27 mouse cellular contexts compared by ENCODE assay signal in genomic region chr3:41154402-41154801, GRCm38 (mm10).
DNase-seq lines count a peak whose midpoint lies in the region; ATAC-seq and TF ChIP-seq lines count a peak whose summit lies in the region.
"Had no signal": no experiment of that assay in that cellular context is flagged by ENCODE, and none has a peak within 500 bp of the region (broad histone marks: within the 10 kb centered on the region; RNA-seq: fewer than 3 reads in every experiment).

No protein-coding gene starts in this region.

- H3K27ac ChIP-seq in forebrain, embryonic 15.5 days (replicated peaks) = peak overlapping the region; percentile 50; the same call in 1 of the 2 replicates
- no peak overlapping the region for H3K27ac ChIP-seq in forebrain, postnatal 0 days (ENCODE audit: low read depth, low read length)
- no peak overlapping the region for H3K27ac ChIP-seq in intestine, embryonic 14.5 days (ENCODE audit: low read depth)
- H3K27ac ChIP-seq in intestine, embryonic 16.5 days (ENCODE audit: low read length) = no peak overlapping the region
- no peak overlapping the region for H3K27ac ChIP-seq in liver, postnatal 0 days (ENCODE audit: low read depth)
- no peak overlapping the region for H3K27ac ChIP-seq in liver, embryonic 12.5 days
- H3K27ac ChIP-seq: embryonic facial prominence, embryonic 13.5 days; embryonic facial prominence, embryonic 15.5 days; forebrain, embryonic 10.5 days; forebrain, embryonic 12.5 days had no signal

- WGBS in forebrain, embryonic 15.5 days = 75% methylated on average over 1 of the region's 1 CpGs
- 73% methylated on average over 1 of the region's 1 CpGs for WGBS in forebrain, postnatal 0 days
- 64% methylated on average over 1 of the region's 1 CpGs for WGBS in intestine, embryonic 14.5 days
- 65% methylated on average over 1 of the region's 1 CpGs for WGBS in intestine, embryonic 16.5 days
- WGBS in liver, postnatal 0 days (ENCODE audit: insufficient replicate concordance) = 26% methylated on average over 1 of the region's 1 CpGs
- 50% methylated on average over 1 of the region's 1 CpGs for WGBS in liver, embryonic 12.5 days (ENCODE audit: insufficient replicate concordance)

- no peaks in the 10 kb centered on the region for H3K9me3 ChIP-seq in forebrain, embryonic 15.5 days
- H3K9me3 ChIP-seq in forebrain, postnatal 0 days (ENCODE audit: low read length) = no peaks in the 10 kb centered on the region
- H3K9me3 ChIP-seq in intestine, embryonic 14.5 days (ENCODE audit: control insufficient read depth, low read length) = no peaks in the 10 kb centered on the region
- no peaks in the 10 kb centered on the region for H3K9me3 ChIP-seq in intestine, embryonic 16.5 days (ENCODE audit: control insufficient read depth, low read length)
- H3K9me3 ChIP-seq in liver, postnatal 0 days (ENCODE audit: low read length) = no peaks in the 10 kb centered on the region
- H3K9me3 ChIP-seq in liver, embryonic 12.5 days (replicated peaks) = no peaks in the 10 kb centered on the region
- H3K9me3 ChIP-seq: embryonic facial prominence, embryonic 13.5 days; embryonic facial prominence, embryonic 15.5 days; forebrain, embryonic 10.5 days; forebrain, embryonic 12.5 days; G1E had no signal

- no peak for DNase-seq in forebrain, postnatal 0 days
- peak; percentile 13 for DNase-seq in intestine, embryonic 14.5 days (ENCODE audit: low spot score)
- no peak for DNase-seq in liver, postnatal 0 days
- DNase-seq: adrenal gland, adult 2 months; adrenal gland, postnatal 10 days; adrenal gland, postnatal 25 days; B cell, adult 2 months; cerebellum, adult 11 months; cerebellum, adult 18-20 months; cerebellum, adult 8-10 months; cerebellum, adult 9-11 months; cerebellum, postnatal 14 days; cerebellum, postnatal 36 days; embryo, embryonic 11 days had no signal

- H3K9ac ChIP-seq in forebrain, embryonic 15.5 days (replicated peaks) = no peak overlapping the region
- H3K9ac ChIP-seq in forebrain, postnatal 0 days = no peak overlapping the region
- no peak overlapping the region for H3K9ac ChIP-seq in intestine, embryonic 14.5 days (ENCODE audit: low read length)
- H3K9ac ChIP-seq in intestine, embryonic 16.5 days (ENCODE audit: low read depth, low read length) = no peak overlapping the region
- H3K9ac ChIP-seq in liver, postnatal 0 days (replicated peaks) = no peak overlapping the region
- H3K9ac ChIP-seq in liver, embryonic 12.5 days = no peak overlapping the region
- H3K9ac ChIP-seq: embryonic facial prominence, embryonic 13.5 days; embryonic facial prominence, embryonic 15.5 days; forebrain, embryonic 12.5 days had no signal

- H3K36me3 ChIP-seq in forebrain, embryonic 15.5 days = no peaks in the 10 kb centered on the region
- no peaks in the 10 kb centered on the region for H3K36me3 ChIP-seq in forebrain, postnatal 0 days (ENCODE audit: insufficient read depth)
- no peaks in the 10 kb centered on the region for H3K36me3 ChIP-seq in intestine, embryonic 14.5 days (ENCODE audit: control insufficient read depth, insufficient read depth, low read length)
- no peaks in the 10 kb centered on the region for H3K36me3 ChIP-seq in intestine, embryonic 16.5 days (ENCODE audit: control insufficient read depth, insufficient read depth, low read length)
- no peaks in the 10 kb centered on the region for H3K36me3 ChIP-seq in liver, postnatal 0 days (replicated peaks; ENCODE audit: insufficient read depth, low read length)
- no peaks in the 10 kb centered on the region for H3K36me3 ChIP-seq in liver, embryonic 12.5 days
- H3K36me3 ChIP-seq: embryonic facial prominence, embryonic 13.5 days; embryonic facial prominence, embryonic 15.5 days; forebrain, embryonic 10.5 days; forebrain, embryonic 12.5 days; G1E had no signal

- TF ChIP-seq EP300 in liver, postnatal 0 days (IDR thresholded peaks at IDR 0.05; ENCODE audit: low read depth) = no peak

- TF ChIP-seq CTCF in forebrain, postnatal 0 days (IDR thresholded peaks at IDR 0.05; ENCODE audit: low read depth) = no peak
- TF ChIP-seq CTCF in liver, postnatal 0 days (IDR thresholded peaks at IDR 0.05; ENCODE audit: low read depth) = no peak

- H3K4me1 ChIP-seq in forebrain, embryonic 15.5 days = no peaks in the 10 kb centered on the region
- H3K4me1 ChIP-seq in forebrain, postnatal 0 days (ENCODE audit: insufficient read depth) = no peaks in the 10 kb centered on the region
- H3K4me1 ChIP-seq in intestine, embryonic 14.5 days (replicated peaks; ENCODE audit: control insufficient read depth, insufficient read depth, low read length) = no peaks in the 10 kb centered on the region
- peaks cover 6% of the 10 kb centered on the region; the same call in 1 of the 2 replicates for H3K4me1 ChIP-seq in intestine, embryonic 16.5 days (ENCODE audit: control insufficient read depth, insufficient read depth, low read length)
- H3K4me1 ChIP-seq in liver, postnatal 0 days (ENCODE audit: insufficient read depth) = peaks cover 8% of the 10 kb centered on the region
- peaks cover 50% of the 10 kb centered on the region for H3K4me1 ChIP-seq in liver, embryonic 12.5 days
- H3K4me1 ChIP-seq: embryonic facial prominence, embryonic 15.5 days; forebrain, embryonic 12.5 days had no signal

- H3K4me2 ChIP-seq in forebrain, embryonic 15.5 days (replicated peaks) = no peak overlapping the region
- no peak overlapping the region for H3K4me2 ChIP-seq in forebrain, postnatal 0 days (ENCODE audit: low read depth)
- H3K4me2 ChIP-seq in intestine, embryonic 14.5 days (ENCODE audit: low read length) = no peak overlapping the region
- H3K4me2 ChIP-seq in intestine, embryonic 16.5 days (ENCODE audit: low read depth, low read length) = no peak overlapping the region
- no peak overlapping the region for H3K4me2 ChIP-seq in liver, postnatal 0 days (ENCODE audit: low read depth, low read length)
- no peak overlapping the region for H3K4me2 ChIP-seq in liver, embryonic 12.5 days
- H3K4me2 ChIP-seq: embryonic facial prominence, embryonic 13.5 days; embryonic facial prominence, embryonic 15.5 days; forebrain, embryonic 12.5 days had no signal

- H3K27me3 ChIP-seq in forebrain, embryonic 15.5 days = no peaks in the 10 kb centered on the region
- no peaks in the 10 kb centered on the region for H3K27me3 ChIP-seq in forebrain, postnatal 0 days (ENCODE audit: insufficient read depth, low read length)
- no peaks in the 10 kb centered on the region for H3K27me3 ChIP-seq in intestine, embryonic 14.5 days (replicated peaks; ENCODE audit: control insufficient read depth, insufficient read depth, low read length)
- H3K27me3 ChIP-seq in intestine, embryonic 16.5 days (replicated peaks; ENCODE audit: control insufficient read depth, insufficient read depth, low read length) = no peaks in the 10 kb centered on the region
- no peaks in the 10 kb centered on the region for H3K27me3 ChIP-seq in liver, postnatal 0 days (ENCODE audit: insufficient read depth, low read length)
- no peaks in the 10 kb centered on the region for H3K27me3 ChIP-seq in liver, embryonic 12.5 days (replicated peaks)
- H3K27me3 ChIP-seq: CH12.LX; embryonic facial prominence, embryonic 13.5 days; embryonic facial prominence, embryonic 15.5 days; forebrain, embryonic 12.5 days; Patski had no signal

- ATAC-seq in forebrain, embryonic 15.5 days (replicated peaks) = no peak
- no peak for ATAC-seq in forebrain, postnatal 0 days
- ATAC-seq in intestine, embryonic 14.5 days (replicated peaks; ENCODE audit: low FRiP score, low TSS enrichment, low read depth) = no peak
- no peak for ATAC-seq in intestine, embryonic 16.5 days
- ATAC-seq in liver, postnatal 0 days = peak; percentile 62; the same call in 1 of the 2 replicates
- ATAC-seq in liver, embryonic 12.5 days = no peak
- ATAC-seq: activated CD4-positive, CD25-positive, alpha-beta regulatory T cell, adult 4 months; CD4-positive, CD25-positive, alpha-beta regulatory T cell, adult 4 months; forebrain, embryonic 14.5 days; Patski had no signal

- no peak overlapping the region for H3K4me3 ChIP-seq in forebrain, embryonic 15.5 days
- no peak overlapping the region for H3K4me3 ChIP-seq in forebrain, postnatal 0 days (ENCODE audit: low read depth, low read length)
- H3K4me3 ChIP-seq in intestine, embryonic 14.5 days (ENCODE audit: low read depth, low read length) = no peak overlapping the region
- H3K4me3 ChIP-seq in intestine, embryonic 16.5 days (ENCODE audit: low read length) = no peak overlapping the region
- no peak overlapping the region for H3K4me3 ChIP-seq in liver, postnatal 0 days (ENCODE audit: low read depth, low read length)
- no peak overlapping the region for H3K4me3 ChIP-seq in liver, embryonic 12.5 days
- H3K4me3 ChIP-seq: embryonic facial prominence, embryonic 13.5 days; embryonic facial prominence, embryonic 15.5 days; forebrain, embryonic 10.5 days; forebrain, embryonic 12.5 days had no signal
